Mouse (Mus musculus) heart, postnatal 0 days (tissue): ENCODE data around the gene Lmntd1.

Experiments
- CTCF ChIP-seq: IDR thresholded peaks from 2 replicates; pipeline ENCODE4 v1.5.1; 2016; ENCODE audit warnings: antibody characterized with exemption, control low read depth, low read depth
- EP300 ChIP-seq: IDR thresholded peaks from 2 replicates; pipeline ENCODE4 v1.6.1; 2016; ENCODE audit warnings: antibody characterized with exemption, low read depth

DNA sequence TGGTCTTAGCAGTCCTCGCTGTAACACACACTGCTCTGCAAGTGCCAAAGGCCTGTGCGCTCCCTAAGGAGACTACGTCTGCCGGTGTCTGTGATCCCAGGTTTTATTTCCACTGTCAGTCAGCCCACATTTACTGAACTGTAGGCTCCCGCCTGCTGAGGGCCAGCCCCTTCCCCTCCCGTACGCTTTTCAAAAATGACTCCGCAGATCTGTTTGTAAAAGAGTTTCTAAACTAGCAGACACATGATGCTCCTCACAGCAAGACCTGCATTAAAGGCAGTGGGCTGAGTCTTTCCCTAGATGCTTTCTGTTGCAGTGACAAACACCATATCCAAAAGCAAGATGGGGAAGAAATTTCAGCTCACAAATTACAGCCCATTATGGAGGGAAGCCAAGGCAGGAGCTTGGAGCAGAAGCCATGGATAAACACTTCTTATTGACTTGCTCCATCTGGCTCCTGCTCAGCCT, 21.6 kb downstream of the Lmntd1 start:
- TF ChIP-seq CTCF (no peak), EP300 (no peak)
